Mouse (Mus musculus) cerebellum, adult 2 months (tissue): Measurements from ENCODE around the gene Ugt1a8.

Source experiments
- CTCF ChIP-seq: fragments of 200-500 bp; IDR thresholded peaks from 2 replicates; pipeline ENCODE4 v1.5.1; 2011; ENCODE audit warnings: low read depth, mild to moderate bottlenecking, control low read depth, low read length, moderate library complexity, borderline replicate concordance; ENCODE audit not compliant: insufficient read depth
- POLR2A ChIP-seq: fragments of 200-500 bp; IDR thresholded peaks from 2 replicates; pipeline ENCODE4 v1.6.1; 2011; ENCODE audit warnings: low read length, control low read depth, borderline replicate concordance; ENCODE audit not compliant: insufficient read depth

DNA sequence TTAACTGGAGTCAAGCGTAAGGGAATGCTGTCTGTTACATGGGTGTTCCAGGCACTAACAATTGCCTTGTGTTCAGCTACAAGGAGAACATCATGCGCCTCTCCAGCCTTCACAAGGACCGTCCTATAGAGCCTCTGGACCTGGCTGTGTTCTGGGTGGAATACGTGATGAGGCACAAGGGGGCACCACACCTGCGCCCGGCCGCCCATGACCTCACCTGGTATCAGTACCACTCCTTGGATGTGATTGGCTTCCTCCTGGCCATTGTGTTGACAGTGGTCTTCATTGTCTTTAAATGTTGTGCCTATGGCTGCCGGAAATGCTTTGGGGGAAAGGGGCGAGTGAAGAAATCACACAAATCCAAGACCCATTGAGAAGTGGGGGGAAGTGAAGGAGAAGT lies 130.4 kb downstream of the Ugt1a8 start:
- TF ChIP-seq POLR2A (no peak), CTCF (no peak)
